Mouse (Mus musculus) lung, postnatal 0 days (tissue): Measurements from ENCODE around the gene Abi3.

Source experiments
- CTCF ChIP-seq: IDR thresholded peaks from 2 replicates; pipeline ENCODE4 v1.5.1; 2016; ENCODE audit warnings: antibody characterized with exemption, mild to moderate bottlenecking
- EP300 ChIP-seq: IDR thresholded peaks from 2 replicates; pipeline ENCODE4 v1.6.1; 2016; ENCODE audit warnings: antibody characterized with exemption, mild to moderate bottlenecking, control low read depth

GRCm38 (mm10) chr11:95857716-95858527 lies 15.6 kb upstream of the Abi3 start:
- TF ChIP-seq EP300 (no peak), CTCF (no peak)
